Mouse (Mus musculus): ENCODE results near the gene Satb2. TPM values are rescaled to one million over a fixed set of nuclear protein-coding genes. Genes with fewer than 3 reads are reported as not detected.

Satb2 gene
- polyA plus RNA-seq, 1 experiment, result not detected

GRCm38 (mm10) chr1:56833984-56834900, 144.2 kb downstream of the Satb2 start:
- Histone ChIP-seq H3K4me3 (replicated peaks) (no peak overlapping the region), H3K27me3 (ENCODE audit: control insufficient read depth) (no peaks in the 10 kb centered on the region), H3K4me1 (ENCODE audit: control insufficient read depth) (no peaks in the 10 kb centered on the region), H3K9me3 (ENCODE audit: control insufficient read depth, low read length) (no peaks in the 10 kb centered on the region; the same call in 1 of the 2 replicates), H3K36me3 (ENCODE audit: control insufficient read depth) (no peaks in the 10 kb centered on the region)
- TF ChIP-seq GATA1 (IDR thresholded peaks at IDR 0.05; ENCODE audit: low read length), result no peak
- TF ChIP-seq TAL1 (IDR thresholded peaks at IDR 0.05; ENCODE audit: low read length), result no peak

- TF ChIP-seq GATA1 (IDR thresholded peaks at IDR 0.05; ENCODE audit: low read length) (no peak), TAL1 (IDR thresholded peaks at IDR 0.05; ENCODE audit: low read length) (no peak)
- no peaks in the 10 kb centered on the region for H3K36me3 ChIP-seq (ENCODE audit: control insufficient read depth)
- H3K27me3 ChIP-seq (ENCODE audit: control insufficient read depth), result no peaks in the 10 kb centered on the region
- H3K9me3 ChIP-seq (ENCODE audit: control insufficient read depth, low read length), result no peaks in the 10 kb centered on the region; the same call in 1 of the 2 replicates
- no peaks in the 10 kb centered on the region for H3K4me1 ChIP-seq (ENCODE audit: control insufficient read depth)
- no peak overlapping the region for H3K4me3 ChIP-seq (replicated peaks)
Observed at GRCm38 (mm10) chr1:56833307-56833706, 145.1 kb downstream of the Satb2 start.

- no peaks in the 10 kb centered on the region for H3K27me3 ChIP-seq (ENCODE audit: control insufficient read depth)
- no peak for TF ChIP-seq GATA1 (IDR thresholded peaks at IDR 0.05; ENCODE audit: low read length)
- no peak for TF ChIP-seq TAL1 (IDR thresholded peaks at IDR 0.05; ENCODE audit: low read length)
- no peaks in the 10 kb centered on the region; the same call in 1 of the 2 replicates for H3K9me3 ChIP-seq (ENCODE audit: control insufficient read depth, low read length)
- no peaks in the 10 kb centered on the region for H3K36me3 ChIP-seq (ENCODE audit: control insufficient read depth)
- no peak overlapping the region for H3K4me3 ChIP-seq (replicated peaks)
- H3K4me1 ChIP-seq (ENCODE audit: control insufficient read depth), result no peaks in the 10 kb centered on the region
Observed at GRCm38 (mm10) chr1:56832738-56833137, 145.7 kb downstream of the Satb2 start.

GRCm38 (mm10) chr1:56822735-56823134, 155.7 kb downstream of the Satb2 start:
- Histone ChIP-seq H3K4me1 (ENCODE audit: control insufficient read depth) (no peaks in the 10 kb centered on the region), H3K9me3 (ENCODE audit: control insufficient read depth, low read length) (no peaks in the 10 kb centered on the region), H3K4me3 (replicated peaks) (no peak overlapping the region), H3K27me3 (ENCODE audit: control insufficient read depth) (no peaks in the 10 kb centered on the region), H3K36me3 (ENCODE audit: control insufficient read depth) (no peaks in the 10 kb centered on the region)
- TF ChIP-seq TAL1 (IDR thresholded peaks at IDR 0.05; ENCODE audit: low read length), result no peak
- no peak for TF ChIP-seq GATA1 (IDR thresholded peaks at IDR 0.05; ENCODE audit: low read length)

- no peaks in the 10 kb centered on the region for H3K4me1 ChIP-seq (ENCODE audit: control insufficient read depth)
- no peak for TF ChIP-seq GATA1 (IDR thresholded peaks at IDR 0.05; ENCODE audit: low read length)
- no peak for TF ChIP-seq TAL1 (IDR thresholded peaks at IDR 0.05; ENCODE audit: low read length)
- H3K9me3 ChIP-seq (ENCODE audit: control insufficient read depth, low read length), result no peaks in the 10 kb centered on the region
- H3K27me3 ChIP-seq (ENCODE audit: control insufficient read depth), result no peaks in the 10 kb centered on the region
- H3K36me3 ChIP-seq (ENCODE audit: control insufficient read depth), result no peaks in the 10 kb centered on the region
- no peak overlapping the region for H3K4me3 ChIP-seq (replicated peaks)
Observed at GRCm38 (mm10) chr1:56822025-56822424, 156.4 kb downstream of the Satb2 start.

GRCm38 (mm10) chr1:56813506-56813905, 164.9 kb downstream of the Satb2 start:
- H3K4me3 ChIP-seq (replicated peaks), result no peak overlapping the region
- no peaks in the 10 kb centered on the region for H3K36me3 ChIP-seq (ENCODE audit: control insufficient read depth)
- H3K9me3 ChIP-seq (ENCODE audit: control insufficient read depth, low read length), result no peaks in the 10 kb centered on the region
- TF ChIP-seq GATA1 (IDR thresholded peaks at IDR 0.05; ENCODE audit: low read length) (no peak), TAL1 (IDR thresholded peaks at IDR 0.05; ENCODE audit: low read length) (no peak)
- H3K27me3 ChIP-seq (ENCODE audit: control insufficient read depth), result no peaks in the 10 kb centered on the region
- H3K4me1 ChIP-seq (ENCODE audit: control insufficient read depth), result no peaks in the 10 kb centered on the region

- Histone ChIP-seq H3K9me3 (ENCODE audit: control insufficient read depth, low read length) (no peaks in the 10 kb centered on the region), H3K36me3 (ENCODE audit: control insufficient read depth) (no peaks in the 10 kb centered on the region), H3K4me3 (replicated peaks) (no peak overlapping the region), H3K4me1 (ENCODE audit: control insufficient read depth) (no peaks in the 10 kb centered on the region), H3K27me3 (ENCODE audit: control insufficient read depth) (no peaks in the 10 kb centered on the region)
- TF ChIP-seq GATA1 (IDR thresholded peaks at IDR 0.05; ENCODE audit: low read length) (no peak), TAL1 (IDR thresholded peaks at IDR 0.05; ENCODE audit: low read length) (no peak)
Observed at GRCm38 (mm10) chr1:56812961-56813360, 165.5 kb downstream of the Satb2 start.

GRCm38 (mm10) chr1:56811486-56811885, 167.0 kb downstream of the Satb2 start:
- Histone ChIP-seq H3K9me3 (ENCODE audit: control insufficient read depth, low read length) (no peaks in the 10 kb centered on the region), H3K27me3 (ENCODE audit: control insufficient read depth) (no peaks in the 10 kb centered on the region), H3K36me3 (ENCODE audit: control insufficient read depth) (no peaks in the 10 kb centered on the region), H3K4me1 (ENCODE audit: control insufficient read depth) (no peaks in the 10 kb centered on the region), H3K4me3 (replicated peaks) (no peak overlapping the region)
- TF ChIP-seq GATA1 (IDR thresholded peaks at IDR 0.05; ENCODE audit: low read length) (no peak), TAL1 (IDR thresholded peaks at IDR 0.05; ENCODE audit: low read length) (no peak)

GRCm38 (mm10) chr1:56806006-56806405, 172.4 kb downstream of the Satb2 start:
- no peaks in the 10 kb centered on the region for H3K4me1 ChIP-seq (ENCODE audit: control insufficient read depth)
- TF ChIP-seq GATA1 (IDR thresholded peaks at IDR 0.05; ENCODE audit: low read length) (no peak), TAL1 (IDR thresholded peaks at IDR 0.05; ENCODE audit: low read length) (no peak)
- H3K27me3 ChIP-seq (ENCODE audit: control insufficient read depth), result no peaks in the 10 kb centered on the region
- no peak overlapping the region for H3K4me3 ChIP-seq (replicated peaks)
- H3K36me3 ChIP-seq (ENCODE audit: control insufficient read depth), result no peaks in the 10 kb centered on the region
- H3K9me3 ChIP-seq (ENCODE audit: control insufficient read depth, low read length), result no peaks in the 10 kb centered on the region

Data from erythroblast, embryonic 14.5 days (primary cell).